ENCODE assay signal across 24 mouse cellular contexts in the genomic region with DNA sequence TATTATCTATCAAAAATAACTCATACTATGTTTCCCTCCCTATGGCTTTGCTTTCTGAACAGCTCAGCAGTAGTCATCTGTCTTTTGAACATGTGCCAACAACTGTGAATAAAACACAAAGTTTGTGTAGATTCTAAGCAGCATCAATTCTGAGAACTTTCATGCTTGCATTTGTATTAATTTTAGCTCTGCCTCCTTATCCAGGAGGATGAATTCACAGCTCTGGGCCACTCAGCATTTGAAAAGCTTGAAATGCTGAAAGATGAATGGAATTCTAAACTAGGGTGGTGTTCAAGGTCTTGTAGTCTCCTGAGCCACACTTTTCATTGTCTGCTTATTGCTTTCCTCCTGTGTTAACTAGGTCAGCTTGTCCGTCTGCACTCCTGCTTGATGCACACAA. TPM values are rescaled to one million over a fixed set of nuclear protein-coding genes. Genes with fewer than 3 reads are reported as not detected.
DNase-seq lines count a peak whose midpoint lies in the region; ATAC-seq and TF ChIP-seq lines count a peak whose summit lies in the region.
"Had no signal": no experiment of that assay in that cellular context is flagged by ENCODE, and none has a peak within 500 bp of the region (broad histone marks: within the 10 kb centered on the region; RNA-seq: fewer than 3 reads in every experiment).

No protein-coding gene starts in this region.

- H3K9ac ChIP-seq in stomach, postnatal 0 days (ENCODE audit: low read length), result no peak overlapping the region
- H3K9ac ChIP-seq in intestine, postnatal 0 days (ENCODE audit: low read depth, low read length), result no peak overlapping the region
- H3K9ac ChIP-seq: embryonic facial prominence, embryonic 12.5 days; forebrain, embryonic 13.5 days; forebrain, embryonic 15.5 days; forebrain, postnatal 0 days had no signal

- H3K4me1 ChIP-seq in stomach, postnatal 0 days (replicated peaks; ENCODE audit: control insufficient read depth, insufficient read depth), result no peaks in the 10 kb centered on the region
- H3K4me1 ChIP-seq in intestine, postnatal 0 days (replicated peaks; ENCODE audit: control insufficient read depth, insufficient read depth, low read length), result no peaks in the 10 kb centered on the region
- H3K4me1 ChIP-seq: embryonic facial prominence, embryonic 10.5 days; embryonic facial prominence, embryonic 12.5 days; forebrain, embryonic 13.5 days; forebrain, embryonic 15.5 days had no signal

- H3K4me3 ChIP-seq in stomach, postnatal 0 days (ENCODE audit: low read depth, low read length), result no peak overlapping the region
- H3K4me3 ChIP-seq in intestine, postnatal 0 days (ENCODE audit: low read depth, low read length), result no peak overlapping the region
- H3K4me3 ChIP-seq: embryonic facial prominence, embryonic 10.5 days; embryonic facial prominence, embryonic 12.5 days; forebrain, embryonic 13.5 days; forebrain, embryonic 15.5 days had no signal

- no peak for TF ChIP-seq EP300 in stomach, postnatal 0 days (optimal IDR thresholded peaks at IDR 0.05)

- ATAC-seq in stomach, postnatal 0 days (ENCODE audit: low FRiP score, low TSS enrichment), result no peak
- ATAC-seq in megakaryocyte-erythroid progenitor cell, adult 5-6 weeks (replicated peaks; ENCODE audit: low FRiP score, low TSS enrichment, poor library complexity, severe bottlenecking), result no peak
- no peak for ATAC-seq in intestine, postnatal 0 days
- ATAC-seq: activated CD4-positive, CD25-positive, alpha-beta regulatory T cell, adult 4 months; forebrain, embryonic 13.5 days; forebrain, embryonic 15.5 days; forebrain, postnatal 0 days; Patski had no signal

- DNase-seq in right cerebral cortex, adult 18-20 months, result peak; percentile 8
- no peak for DNase-seq in right cerebral cortex, postnatal 14 days
- peak; percentile 68 for DNase-seq in R1 (ENCODE audit: low read depth, low spot score)
- peak; percentile 58 for DNase-seq in brain, adult 2 months (ENCODE audit: low read depth, low spot score)
- no peak for DNase-seq in stomach, postnatal 0 days (ENCODE audit: low spot score)
- DNase-seq: adrenal gland, adult 8-10 months; adrenal gland, postnatal 14 days; adrenal gland, postnatal 36 days; cerebellum, adult 11 months; cerebellum, adult 2 months; cerebellum, adult 9-10 months; cerebellum, postnatal 10 days; cerebellum, postnatal 25 days; forebrain, postnatal 0 days had no signal

- no peak overlapping the region for H3K4me2 ChIP-seq in stomach, postnatal 0 days (replicated peaks; ENCODE audit: low read depth)
- H3K4me2 ChIP-seq in intestine, postnatal 0 days (replicated peaks; ENCODE audit: low read depth), result no peak overlapping the region
- H3K4me2 ChIP-seq: embryonic facial prominence, embryonic 12.5 days; forebrain, embryonic 13.5 days; forebrain, embryonic 15.5 days had no signal

- TF ChIP-seq CTCF in stomach, postnatal 0 days (IDR thresholded peaks at IDR 0.05; ENCODE audit: low read depth), result no peak
- no peak for TF ChIP-seq CTCF in intestine, postnatal 0 days (IDR thresholded peaks at IDR 0.05; ENCODE audit: low read depth)

- no peaks in the 10 kb centered on the region for H3K36me3 ChIP-seq in stomach, postnatal 0 days (ENCODE audit: control insufficient read depth, insufficient read depth, low read length)
- no peaks in the 10 kb centered on the region for H3K36me3 ChIP-seq in intestine, postnatal 0 days (ENCODE audit: control insufficient read depth, insufficient read depth)
- H3K36me3 ChIP-seq: embryonic facial prominence, embryonic 10.5 days; embryonic facial prominence, embryonic 12.5 days; forebrain, embryonic 15.5 days; G1E had no signal

- H3K27me3 ChIP-seq in stomach, postnatal 0 days (ENCODE audit: control insufficient read depth, insufficient read depth, low read length), result no peaks in the 10 kb centered on the region
- no peaks in the 10 kb centered on the region for H3K27me3 ChIP-seq in intestine, postnatal 0 days (replicated peaks; ENCODE audit: control insufficient read depth, insufficient read depth, low read length)
- H3K27me3 ChIP-seq: embryonic facial prominence, embryonic 12.5 days; forebrain, embryonic 13.5 days; forebrain, embryonic 15.5 days; Patski had no signal

- H3K27ac ChIP-seq in stomach, postnatal 0 days (replicated peaks), result no peak overlapping the region
- H3K27ac ChIP-seq in intestine, postnatal 0 days (ENCODE audit: low read depth, low read length), result no peak overlapping the region
- H3K27ac ChIP-seq: embryonic facial prominence, embryonic 10.5 days; embryonic facial prominence, embryonic 12.5 days; forebrain, embryonic 13.5 days; forebrain, embryonic 15.5 days had no signal

- 81% methylated on average over 1 of the region's 1 CpGs for WGBS in stomach, postnatal 0 days
- WGBS in intestine, postnatal 0 days, result 85% methylated on average over 1 of the region's 1 CpGs

- H3K9me3 ChIP-seq in stomach, postnatal 0 days (ENCODE audit: control insufficient read depth, low read length), result no peaks in the 10 kb centered on the region
- no peaks in the 10 kb centered on the region for H3K9me3 ChIP-seq in intestine, postnatal 0 days (ENCODE audit: control insufficient read depth)
- H3K9me3 ChIP-seq: embryonic facial prominence, embryonic 10.5 days; embryonic facial prominence, embryonic 12.5 days; forebrain, embryonic 13.5 days; forebrain, embryonic 15.5 days; G1E had no signal

RNA-seq across cellular contexts. Expression of a gene that starts 13.4 kb away (rescaled TPM):
- 3.4 and 3.5 TPM in 2 replicates for polyA plus RNA-seq in stomach, postnatal 0 days (2015; fragmentation: Nextera tagmentation; extraction: Ambion mirVana)
- not detected in 2 replicates for total RNA-seq in megakaryocyte-erythroid progenitor cell, adult 5-6 weeks (2014; fragmentation: Nextera tagmentation)
- total RNA-seq in megakaryocyte-erythroid progenitor cell, adult 5-6 weeks (2017), result not detected in 2 replicates
- 0.91 and 0.92 TPM in 2 replicates for polyA plus RNA-seq in intestine, postnatal 0 days (2015; fragmentation: Nextera tagmentation; extraction: Ambion mirVana)
- polyA plus RNA-seq: activated CD4-positive, CD25-positive, alpha-beta regulatory T cell, adult 4 months; C2C12; G1E had no signal

Comparison
In these comparisons a context has a peak if more than half of its experiments do, and no peak if none do; other contexts are left out.
1. DNase-seq: peak in right cerebral cortex, adult 18-20 months (single experiment), R1 (single experiment) and brain, adult 2 months (single experiment); none in right cerebral cortex, postnatal 14 days (single experiment) and stomach, postnatal 0 days (single experiment).